Mouse (Mus musculus) ES-CJ7 (cell line): ENCODE measurements around the gene Fibcd1.

Source experiments
- DNase-seq: peaks from one replicate; pipeline ENCODE4 v3.0.0; 2011; ENCODE audit warnings: low read depth, low spot score

The Fibcd1 gene

GRCm38 (mm10) chr2:31769631-31770111, 76.1 kb downstream of the Fibcd1 start:
- no peak for DNase-seq

- DNase-seq: no peak
These were observed 76.7 kb downstream of the Fibcd1 start for GRCm38 (mm10) chr2:31769115-31769514.

GRCm38 (mm10) chr2:31767815-31768214, 78.0 kb downstream of the Fibcd1 start:
- DNase-seq: no peak

- DNase-seq: no peak
These were observed 78.7 kb downstream of the Fibcd1 start for GRCm38 (mm10) chr2:31767104-31767503.
